Mouse (Mus musculus) right cerebral cortex, postnatal 36 days (tissue): ENCODE measurements around the gene Dis3l2.

Source experiments
- DNase-seq, 2 experiments: peaks; one replicate each; pipeline ENCODE4 v3.0.0; 2022; ENCODE audit warnings: low spot score in 2 of 2, mixed read lengths in 1 of 2

The Dis3l2 gene

GRCm38 (mm10) chr1:86733160-86733821, 29.7 kb downstream of the Dis3l2 start:
- no peak for DNase-seq

GRCm38 (mm10) chr1:86736414-86736813, 32.8 kb downstream of the Dis3l2 start:
- no peak for DNase-seq

- DNase-seq = no peak
Observed at GRCm38 (mm10) chr1:86742896-86743295, 39.3 kb downstream of the Dis3l2 start.

- DNase-seq = no peak
Observed at GRCm38 (mm10) chr1:86747034-86747433, 43.4 kb downstream of the Dis3l2 start.

GRCm38 (mm10) chr1:86750094-86750493, 46.5 kb downstream of the Dis3l2 start:
- DNase-seq = no peak

GRCm38 (mm10) chr1:86753416-86753815, 49.8 kb downstream of the Dis3l2 start:
- DNase-seq = no peak

GRCm38 (mm10) chr1:86754335-86754734, 50.7 kb downstream of the Dis3l2 start:
- no peak for DNase-seq

- DNase-seq = no peak
Observed at GRCm38 (mm10) chr1:86758091-86758490, 54.5 kb downstream of the Dis3l2 start.

GRCm38 (mm10) chr1:86762161-86762560, 58.6 kb downstream of the Dis3l2 start:
- DNase-seq = no peak

GRCm38 (mm10) chr1:86801241-86801640, 97.6 kb downstream of the Dis3l2 start:
- no peak for DNase-seq

- no peak for DNase-seq
Observed at GRCm38 (mm10) chr1:86811756-86812155, 108.1 kb downstream of the Dis3l2 start.

GRCm38 (mm10) chr1:86822266-86822665, 118.7 kb downstream of the Dis3l2 start:
- DNase-seq = no peak

GRCm38 (mm10) chr1:86834351-86834987, 130.9 kb downstream of the Dis3l2 start:
- DNase-seq = no peak

GRCm38 (mm10) chr1:86834988-86835387, 131.4 kb downstream of the Dis3l2 start:
- DNase-seq = no peak

- no peak for DNase-seq
Observed at GRCm38 (mm10) chr1:86850754-86851153, 147.1 kb downstream of the Dis3l2 start.

GRCm38 (mm10) chr1:86858876-86859275, 155.3 kb downstream of the Dis3l2 start:
- no peak for DNase-seq

- DNase-seq = no peak
Observed at GRCm38 (mm10) chr1:86859371-86859770, 155.8 kb downstream of the Dis3l2 start.

- DNase-seq = no peak
Observed at GRCm38 (mm10) chr1:86873745-86874144, 170.1 kb downstream of the Dis3l2 start.

- no peak for DNase-seq
Observed at GRCm38 (mm10) chr1:86878743-86879142, 175.1 kb downstream of the Dis3l2 start.

- DNase-seq = no peak
Observed at GRCm38 (mm10) chr1:86879547-86879946, 175.9 kb downstream of the Dis3l2 start.

- no peak for DNase-seq
Observed at GRCm38 (mm10) chr1:86887060-86887459, 183.5 kb downstream of the Dis3l2 start.

- no peak for DNase-seq
Observed at GRCm38 (mm10) chr1:86912481-86912880, 208.9 kb downstream of the Dis3l2 start.

GRCm38 (mm10) chr1:86913896-86914295, 210.3 kb downstream of the Dis3l2 start:
- DNase-seq = peak in 1 of 2 experiments; percentile 23
